Mouse (Mus musculus): ENCODE results near the gene Gm14327. TPM values are rescaled to one million over a fixed set of nuclear protein-coding genes. Genes with fewer than 3 reads are reported as not detected.
"Not testable (repeated sequence)": the region's sequence is repeated elsewhere in the genome, so short reads cannot be mapped to it uniquely, and the experiment has no call there.

Gene Gm14327
- total RNA-seq (2021): 10 to 100 TPM; 41.4 to 50.0 TPM

- intact Hi-C loops (cut with DNase I): not testable (repeated sequence)
- peak in 1 of 2 experiments; percentile 10 for DNase-seq
These were observed at the start of gene Gm14327 for GRCm38 (mm10) chr2:177897046-177897578. Gene Gm14327, plus strand, starts transcription at chr2:177897096.

- DNase-seq; intact Hi-C loops (cut with DNase I): not testable (repeated sequence)
These were observed 34.6 kb upstream of the Gm14327 start for GRCm38 (mm10) chr2:177862254-177862653.

GRCm38 (mm10) chr2:177887743-177888142, 9.2 kb upstream of the Gm14327 start:
- DNase-seq; intact Hi-C loops (cut with DNase I): not testable (repeated sequence)

- intact Hi-C loops (cut with DNase I); DNase-seq: not testable (repeated sequence)
These were observed 1.3 kb downstream of the Gm14327 start for GRCm38 (mm10) chr2:177898171-177898570.

GRCm38 (mm10) chr2:177903276-177903675, 6.4 kb downstream of the Gm14327 start:
- intact Hi-C loops (cut with DNase I); DNase-seq: not testable (repeated sequence)

GRCm38 (mm10) chr2:177925563-177926103, 28.7 kb downstream of the Gm14327 start, which contains the start of gene Zfp972:
Gene Zfp972, minus strand, starts transcription at chr2:177925613.
- DNase-seq; intact Hi-C loops (cut with DNase I): not testable (repeated sequence)

Other genes starting within 250 kb of the Gm14327 start
- gene Gm14322, start 137.8 kb upstream of the Gm14327 start, total RNA-seq (2021): 10 to 100 TPM; 18.9 to 19.7 TPM
- gene Gm14325, start 56.8 kb upstream of the Gm14327 start, total RNA-seq (2021): 10 to 100 TPM; 75.3 to 88.1 TPM
- under 1 TPM in 1 of 2 experiments, not detected in 1; 0.78 TPM for gene Zfp972, start 28.5 kb downstream of the Gm14327 start, total RNA-seq (2021)
- 10 to 100 TPM; 38.3 to 40.4 TPM for gene Gm14326, start 60.2 kb downstream of the Gm14327 start, total RNA-seq (2021)
- 10 to 100 TPM; 86.7 to 94.3 TPM for gene Zfp971, start 126.2 kb downstream of the Gm14327 start, total RNA-seq (2021)
- gene Zfp931, start 181.4 kb downstream of the Gm14327 start, total RNA-seq (2021): 10 to 100 TPM; 10.7 to 12.2 TPM
- 1 to 10 TPM in 1 of 2 experiments, under 1 TPM in 1; 0.97 to 1.5 TPM for gene Phactr3, start 221.9 kb downstream of the Gm14327 start, total RNA-seq (2021)